Mouse (Mus musculus): ENCODE data around the gene Wfikkn2.
A peak's percentile ranks its signal among the peaks of the same experiment; 100 is the strongest.

DNA sequence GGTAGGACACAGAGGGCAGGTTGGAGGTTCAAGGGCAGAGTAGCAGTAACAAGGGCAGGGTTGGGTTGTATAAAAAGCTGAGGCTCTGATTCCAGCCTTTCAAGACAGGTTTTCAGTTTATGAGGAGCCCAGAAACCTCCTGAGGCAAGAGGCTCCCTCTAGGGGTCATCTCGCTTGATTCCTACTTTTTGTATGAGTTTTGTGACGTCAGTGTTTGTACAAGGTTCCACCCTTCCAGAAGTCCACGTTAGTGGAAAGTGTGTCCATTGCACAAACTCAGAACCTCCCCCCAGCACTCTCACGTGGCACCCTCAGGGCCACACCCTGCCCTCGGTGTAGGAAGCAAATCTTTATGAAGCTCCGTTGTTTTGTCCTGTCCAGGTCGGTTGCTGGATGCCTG lies 19.8 kb downstream of the Wfikkn2 start:
- TF ChIP-seq POLR2A (IDR thresholded peaks at IDR 0.05; ENCODE audit: low read depth, low read length) (no peak), CTCF (conservative IDR thresholded peaks at IDR 0.05; ENCODE audit: insufficient read depth, insufficient read length, low read depth, low read length) (peak; percentile 61)

Data from kidney, adult 2 months (tissue).